Mouse (Mus musculus) c-Kit-positive CD71-negative TER-119-negative erythroid progenitor cells, embryonic 14.5 days (primary cell): ENCODE results near the gene Creld1.

ENCODE experiments used
- DNase-seq: peaks from one replicate; pipeline ENCODE4 v3.0.0-alpha.2; 2013; ENCODE audit warnings: low read depth

Gene Creld1

GRCm38 (mm10) chr6:113469432-113469831, 13.7 kb upstream of the Creld1 start:
- no peak for DNase-seq

- DNase-seq, result no peak
Measured at GRCm38 (mm10) chr6:113471297-113471936, 11.7 kb upstream of the Creld1 start, which contains the start of gene Il17rc. Gene Il17rc (plus strand): TSS chr6:113471427.

- DNase-seq, result no peak
Measured at GRCm38 (mm10) chr6:113472061-113472460, 11.0 kb upstream of the Creld1 start.

GRCm38 (mm10) chr6:113473246-113473645, 9.9 kb upstream of the Creld1 start:
- DNase-seq, result no peak

GRCm38 (mm10) chr6:113473715-113474114, 9.4 kb upstream of the Creld1 start:
- no peak for DNase-seq

GRCm38 (mm10) chr6:113477353-113477752, 5.7 kb upstream of the Creld1 start:
- no peak for DNase-seq

- DNase-seq, result no peak
Measured at GRCm38 (mm10) chr6:113478906-113479305, 4.2 kb upstream of the Creld1 start.

GRCm38 (mm10) chr6:113480555-113481373, 2.3 kb upstream of the Creld1 start:
- no peak for DNase-seq

GRCm38 (mm10) chr6:113482477-113483099, 509 bp upstream of the Creld1 start:
- DNase-seq, result no peak

GRCm38 (mm10) chr6:113483729-113484128, 632 bp downstream of the Creld1 start:
- no peak for DNase-seq

- DNase-seq, result no peak
Measured at GRCm38 (mm10) chr6:113487125-113487576, 4.1 kb downstream of the Creld1 start.

GRCm38 (mm10) chr6:113489410-113489809, 6.3 kb downstream of the Creld1 start:
- no peak for DNase-seq

GRCm38 (mm10) chr6:113492101-113492864, 9.2 kb downstream of the Creld1 start:
- DNase-seq, result no peak

GRCm38 (mm10) chr6:113494258-113494788, 11.2 kb downstream of the Creld1 start:
- DNase-seq, result no peak

- DNase-seq, result no peak
Measured at GRCm38 (mm10) chr6:113495071-113495675, 12.1 kb downstream of the Creld1 start.

- no peak for DNase-seq
Measured at GRCm38 (mm10) chr6:113499346-113499745, 16.2 kb downstream of the Creld1 start.

GRCm38 (mm10) chr6:113501388-113502084, 18.4 kb downstream of the Creld1 start, which contains the start of gene Prrt3:
Gene Prrt3 (minus strand): TSS chr6:113501931.
- DNase-seq, result no peak

GRCm38 (mm10) chr6:113502801-113503200, 19.7 kb downstream of the Creld1 start:
- no peak for DNase-seq

- no peak for DNase-seq
Measured at GRCm38 (mm10) chr6:113505689-113506088, 22.6 kb downstream of the Creld1 start.

- no peak for DNase-seq
Measured at GRCm38 (mm10) chr6:113507130-113507529, 24.0 kb downstream of the Creld1 start.
